Mouse (Mus musculus): ENCODE measurements around the gene Ip6k2.

The Ip6k2 gene

DNA sequence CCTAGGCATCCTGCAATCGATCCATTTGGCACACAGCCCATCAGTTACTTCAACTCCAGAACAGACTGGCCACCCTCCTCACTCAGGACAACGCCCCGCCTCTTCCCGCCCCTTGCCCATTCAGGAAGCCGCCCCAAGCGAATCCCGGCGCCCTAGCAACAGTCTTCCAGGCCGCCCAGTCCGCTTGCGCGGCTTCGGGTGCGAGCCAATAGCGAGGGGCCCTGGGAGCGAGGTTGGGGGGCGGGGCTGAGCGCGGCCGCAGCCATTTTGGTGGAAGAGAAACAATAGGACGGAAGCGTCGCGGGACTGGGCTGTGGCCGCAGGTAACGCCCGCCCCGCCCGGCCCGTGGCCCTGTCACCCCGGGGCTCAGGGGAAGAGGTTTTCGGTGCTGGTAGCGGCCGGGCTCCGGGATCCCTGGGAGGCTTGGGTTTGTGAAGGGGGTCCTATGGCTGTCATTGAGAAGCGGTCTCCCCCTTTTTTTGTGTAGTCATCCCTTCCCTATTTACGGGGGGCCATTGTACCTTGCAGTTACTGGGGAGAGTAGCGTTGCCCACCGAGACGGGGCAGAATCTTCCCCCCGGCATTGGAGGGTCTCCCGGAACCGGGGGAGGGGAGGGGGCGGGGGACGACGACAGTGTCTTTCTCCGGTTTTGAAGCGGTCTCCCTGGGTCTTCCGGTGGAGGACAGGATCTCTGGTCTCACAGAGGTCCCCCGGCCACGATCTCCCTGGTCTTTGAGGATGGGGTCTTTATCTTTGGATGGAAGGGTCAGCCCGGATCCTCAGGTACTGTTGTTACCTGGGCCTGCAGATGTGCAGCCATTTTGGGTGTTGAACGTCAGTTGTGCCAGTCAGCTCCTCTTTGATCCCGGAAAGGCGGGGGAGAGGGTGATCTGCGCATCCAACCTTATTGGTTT is at the start of gene Ip6k2:
TSS of gene Ip6k2 (plus strand) at position 249 of the 916 bp plus-strand sequence.
- in situ Hi-C loops (cut with MboI, MseI) = no loop called here

DNA sequence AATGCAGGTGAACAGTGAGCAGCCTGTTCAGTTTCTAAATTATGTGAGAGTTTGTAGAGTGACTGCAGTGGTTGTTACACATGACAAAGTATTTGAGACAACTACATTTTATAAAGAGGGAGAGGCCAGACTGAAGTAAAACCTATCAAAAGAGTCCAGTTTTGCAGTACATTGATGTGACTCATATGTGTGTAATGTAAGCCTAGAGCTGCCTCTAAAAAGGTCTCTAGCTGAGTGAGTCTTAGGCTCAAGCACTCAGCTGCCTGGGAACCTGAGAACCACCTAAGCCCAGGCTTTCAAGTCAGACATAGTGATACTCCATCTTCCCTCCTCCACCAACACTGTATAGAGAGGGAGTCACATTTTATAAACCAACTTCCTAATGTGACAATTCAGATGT is 49.0 kb upstream of the Ip6k2 start:
- in situ Hi-C loops (cut with MboI, MseI) = no loop called here

DNA sequence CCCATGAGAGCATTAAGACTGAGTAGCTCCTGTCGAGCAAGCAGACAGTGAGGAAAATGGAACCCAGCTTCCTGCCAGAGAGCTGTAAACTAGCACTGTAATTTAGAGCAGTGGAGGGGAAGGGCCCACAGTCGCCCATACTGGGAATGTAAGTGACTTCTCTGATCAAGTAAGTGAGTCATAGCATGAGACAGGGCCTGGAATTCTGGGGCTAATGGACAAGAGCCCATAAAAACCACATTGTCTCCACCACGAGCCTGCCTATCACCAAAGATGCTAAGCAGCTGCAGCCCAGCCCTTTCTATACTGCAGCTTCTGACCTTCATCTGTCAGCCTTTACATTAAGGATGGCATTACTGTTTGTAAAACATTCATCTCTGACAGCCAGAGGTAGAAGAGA is 44.4 kb upstream of the Ip6k2 start:
- in situ Hi-C loops (cut with MboI, MseI) = no loop called here

DNA sequence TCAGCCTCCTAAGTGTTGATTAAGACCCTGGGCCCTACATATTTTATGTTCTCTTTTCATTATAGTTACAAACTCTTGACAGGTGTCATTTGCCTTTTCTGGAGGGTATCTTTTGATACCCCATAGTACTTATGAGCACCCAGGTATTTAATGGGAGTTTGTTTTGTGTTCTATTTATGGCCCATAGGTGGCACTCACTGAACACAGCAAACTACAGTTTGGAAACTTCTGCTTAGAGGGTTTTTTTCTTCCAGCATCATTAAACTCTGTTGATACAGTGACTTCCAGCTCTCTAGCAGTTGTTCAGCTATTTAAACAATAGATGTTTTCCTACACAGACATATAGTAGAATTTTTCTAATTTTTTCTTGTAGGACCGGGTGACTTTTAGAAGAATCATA is 43.5 kb upstream of the Ip6k2 start:
- in situ Hi-C loops (cut with MboI, MseI) = no loop called here

DNA sequence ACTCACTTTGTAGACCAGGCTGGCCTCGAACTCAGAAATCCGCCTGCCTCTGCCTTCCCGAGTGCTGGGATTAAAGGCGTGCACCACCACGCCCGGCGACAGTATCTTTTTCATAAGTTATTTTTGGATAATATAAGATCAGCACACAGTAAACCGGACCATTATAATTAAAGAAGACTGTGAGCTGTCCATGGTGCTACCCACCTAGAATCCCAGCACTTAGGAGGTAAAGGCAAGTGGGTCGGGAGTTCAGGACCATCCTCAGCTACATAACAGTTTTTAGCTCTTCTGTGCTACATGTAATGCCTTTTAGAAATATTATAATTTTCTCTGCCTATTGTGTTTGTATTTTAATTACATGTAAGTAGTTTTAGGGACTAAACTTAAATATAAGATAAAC is 41.5 kb upstream of the Ip6k2 start:
- in situ Hi-C loops (cut with MboI, MseI) = no loop called here

DNA sequence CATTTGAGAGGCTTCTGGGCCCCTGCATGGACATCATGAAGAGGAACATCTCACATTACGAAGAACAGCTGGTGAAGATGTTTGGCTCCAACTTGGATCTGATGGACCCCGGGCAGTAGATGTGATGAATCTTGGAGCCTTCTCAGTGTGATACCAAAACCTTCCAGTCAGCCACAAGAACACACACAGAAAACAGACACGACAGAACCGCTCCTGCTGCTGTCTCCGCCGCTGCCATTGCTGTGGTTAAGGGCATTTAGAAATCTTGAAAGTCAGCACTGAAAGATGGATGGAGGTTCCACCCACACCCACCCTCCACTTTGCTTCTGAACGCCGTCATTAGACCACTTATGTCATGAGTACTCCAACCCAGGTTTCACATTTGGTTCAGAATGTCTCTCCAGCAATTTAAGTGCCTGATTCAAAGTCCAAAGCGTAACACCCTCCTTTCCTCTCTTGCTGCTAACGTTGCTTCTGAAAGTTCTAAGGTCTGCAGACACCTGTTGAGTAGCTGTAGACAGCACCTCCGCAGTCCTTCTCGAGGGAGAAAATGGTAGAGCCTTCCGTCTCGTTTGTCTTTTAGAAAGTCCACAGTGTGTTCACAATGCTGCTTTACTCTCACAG is 36.6 kb upstream of the Ip6k2 start:
- in situ Hi-C loops (cut with MboI, MseI) = no loop called here

DNA sequence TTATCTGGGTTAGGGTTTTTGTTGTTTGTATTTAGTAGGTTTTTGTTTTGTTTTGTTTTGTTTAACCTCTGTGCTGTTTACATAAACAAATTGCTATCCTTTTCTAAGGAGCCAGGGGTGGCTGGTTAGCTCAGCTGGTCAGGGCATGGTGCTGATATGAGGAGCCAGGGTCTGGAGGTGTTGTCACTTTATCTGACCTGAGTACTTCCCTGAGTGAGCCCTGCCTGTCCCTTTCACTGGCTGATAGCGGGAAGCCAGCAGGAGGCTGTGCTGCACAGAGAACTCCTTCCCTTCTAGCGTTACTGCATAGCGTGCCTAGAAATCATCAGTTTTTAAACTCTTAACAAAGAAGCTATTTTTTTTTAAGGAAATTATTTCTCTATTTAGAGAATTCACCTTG is 35.9 kb upstream of the Ip6k2 start:
- in situ Hi-C loops (cut with MboI, MseI) = no loop called here

DNA sequence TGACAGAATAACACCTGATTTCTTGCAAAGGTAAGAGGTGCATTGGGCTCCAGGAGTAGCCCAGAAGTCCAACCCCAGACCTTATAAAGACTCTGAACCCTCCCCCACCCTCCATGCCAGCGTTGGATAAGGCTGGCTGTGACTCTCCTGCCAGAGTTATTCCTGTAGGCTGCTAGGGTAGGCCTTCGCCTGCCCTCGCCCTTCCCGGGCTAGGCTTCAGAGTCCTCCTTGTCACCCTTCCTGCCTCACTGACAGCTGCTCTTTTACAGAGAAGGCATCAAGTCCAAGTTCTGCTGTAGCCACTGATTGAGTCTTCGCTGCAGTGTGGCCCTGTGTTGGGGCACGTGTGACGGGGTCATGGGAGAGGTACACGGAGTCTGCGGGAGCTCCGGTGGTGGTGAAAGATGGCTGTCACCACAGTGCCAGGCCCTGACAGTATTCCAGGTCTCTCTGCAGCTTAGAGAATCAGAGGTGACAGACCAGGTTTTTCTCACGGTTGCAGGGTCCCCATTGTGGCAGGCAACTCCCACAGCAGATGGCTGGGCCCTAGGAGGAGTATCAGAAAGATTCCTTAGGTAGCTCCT is 34.9 kb upstream of the Ip6k2 start:
- in situ Hi-C loops (cut with MboI, MseI) = no loop called here

DNA sequence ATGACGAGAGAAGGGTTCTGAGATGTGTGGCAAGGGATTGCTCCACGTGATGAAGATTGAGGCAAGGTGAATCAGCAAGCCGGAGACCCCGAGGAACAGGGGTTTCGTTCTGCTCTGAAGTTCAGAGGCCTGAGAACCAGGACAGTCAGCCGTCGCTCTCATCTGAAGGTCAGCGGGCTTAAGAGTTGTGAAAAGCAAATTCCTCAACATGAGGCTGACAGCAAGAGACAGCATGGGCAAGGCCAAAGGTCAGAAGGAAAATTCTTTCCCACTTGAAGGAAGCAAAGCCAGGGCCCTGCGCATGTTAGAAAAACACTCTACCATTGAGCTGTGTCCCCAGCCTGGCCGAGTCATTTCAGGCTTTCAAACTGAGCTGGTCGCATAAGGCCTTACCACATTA is 33.0 kb upstream of the Ip6k2 start:
- in situ Hi-C loops (cut with MboI, MseI) = no loop called here

DNA sequence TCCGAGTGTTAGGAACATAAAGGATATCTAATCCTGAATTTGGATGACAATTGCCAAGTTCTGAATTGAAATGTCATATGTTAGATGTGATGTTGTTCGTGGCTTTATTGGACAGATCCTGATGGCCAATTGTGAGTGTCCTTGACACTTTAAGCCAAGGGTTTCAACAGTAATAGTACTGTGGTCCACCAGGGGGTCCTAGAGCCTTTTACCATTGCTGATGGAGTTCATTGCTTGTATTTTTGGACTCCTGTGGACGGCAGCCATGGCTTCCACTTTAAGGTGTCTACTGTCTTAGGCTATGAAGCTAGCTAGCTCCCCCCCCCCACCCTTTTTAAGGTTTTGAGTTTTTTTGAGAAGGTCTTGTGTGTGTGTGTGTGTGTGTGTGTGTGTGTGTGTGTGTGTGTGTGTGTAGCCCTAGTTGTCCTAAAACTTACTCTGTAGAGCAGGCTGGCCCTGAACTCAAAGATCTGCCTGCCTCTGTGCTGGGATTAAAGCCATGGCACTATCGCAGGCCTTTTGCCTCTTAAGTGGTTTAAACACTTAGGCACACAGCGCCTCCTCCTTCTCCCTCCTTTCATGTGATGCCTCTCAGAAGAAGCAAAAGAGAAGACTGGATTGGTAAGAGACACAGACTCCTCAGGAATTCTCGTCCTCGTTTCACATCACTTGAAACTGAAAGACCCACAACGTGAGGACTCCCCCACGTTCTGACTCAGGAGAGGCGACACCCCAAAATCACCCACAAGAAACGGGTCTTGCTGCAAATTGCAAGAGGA is 31.3 kb upstream of the Ip6k2 start:
- in situ Hi-C loops (cut with MboI, MseI) = no loop called here

DNA sequence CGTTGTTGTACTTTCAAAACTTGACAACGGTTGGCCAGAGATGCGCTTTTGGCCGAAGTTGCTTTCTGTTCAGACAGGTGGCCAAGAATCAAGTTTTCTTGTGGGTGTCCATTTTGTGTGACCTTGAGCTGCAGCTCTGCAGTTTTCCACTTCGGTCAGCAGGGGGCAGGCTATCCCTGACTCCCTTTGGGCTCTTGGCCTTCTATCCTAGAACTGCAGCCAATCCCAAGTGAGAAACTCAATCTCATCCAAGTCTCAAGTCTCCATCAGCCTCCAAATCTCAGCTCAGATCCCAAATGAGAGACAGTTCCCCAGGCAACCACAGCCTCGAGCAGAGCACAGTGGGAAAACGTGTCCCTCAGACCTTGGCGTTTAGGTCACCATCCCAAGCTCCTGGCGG is 30.3 kb upstream of the Ip6k2 start:
- in situ Hi-C loops (cut with MboI, MseI) = no loop called here

DNA sequence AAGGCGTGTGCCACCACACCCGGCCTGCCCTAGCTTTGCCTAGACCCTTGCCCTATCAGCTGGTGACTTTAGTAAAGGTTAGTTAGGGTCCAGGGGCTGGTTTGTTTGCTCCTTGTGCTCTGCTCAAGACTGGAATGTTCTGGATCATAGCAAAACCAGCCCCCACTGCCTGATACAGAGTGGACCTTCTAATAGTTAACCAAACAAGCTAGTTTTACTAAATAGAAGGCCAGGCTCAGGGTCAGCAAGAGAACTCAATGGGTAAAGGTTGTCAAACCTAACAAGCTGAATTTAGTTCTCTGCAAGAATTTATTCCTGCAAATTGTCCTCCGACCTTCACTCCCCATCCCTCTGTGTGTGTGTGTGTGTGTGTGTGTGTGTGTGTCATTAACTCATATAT is 29.6 kb upstream of the Ip6k2 start:
- in situ Hi-C loops (cut with MboI, MseI) = no loop called here

DNA sequence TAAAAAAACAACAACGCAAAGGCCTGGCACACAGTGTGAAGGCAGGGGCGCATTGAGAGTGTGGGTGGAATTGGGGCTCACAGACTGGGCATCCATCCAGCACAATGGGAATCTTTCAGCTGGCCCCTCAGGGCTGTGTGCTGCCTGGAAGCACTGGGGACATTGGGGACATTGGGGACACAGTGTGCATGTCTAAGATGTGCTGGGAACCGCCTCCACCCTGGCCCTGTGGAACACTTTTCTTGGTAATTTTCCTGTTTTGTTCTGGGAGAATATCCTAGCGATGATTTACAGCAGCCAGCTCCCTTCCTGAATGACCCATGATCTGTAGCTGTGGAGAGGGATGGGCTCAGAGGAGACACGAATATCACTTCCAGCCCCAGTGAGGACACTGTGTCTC is 29.2 kb upstream of the Ip6k2 start:
- in situ Hi-C loops (cut with MboI, MseI) = no loop called here

DNA sequence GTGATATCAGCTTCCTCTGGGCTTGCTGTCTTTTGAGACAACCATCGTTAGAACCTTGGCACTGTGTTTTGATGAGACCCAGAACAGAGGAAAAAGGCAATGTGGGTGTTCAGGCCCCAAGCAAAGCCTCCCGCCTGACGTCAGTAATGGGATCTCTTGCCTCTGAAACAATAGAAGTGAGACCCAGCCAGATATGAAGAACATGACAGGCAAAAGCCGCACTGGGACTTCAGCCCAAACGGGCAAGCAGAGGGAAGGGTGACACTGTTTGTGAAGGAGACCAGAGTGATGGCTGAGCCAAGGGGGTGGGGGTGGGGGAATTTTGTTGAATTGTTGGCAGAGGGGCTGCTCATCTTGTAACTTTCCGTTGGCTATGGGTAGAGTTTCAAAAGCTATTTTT is 26.2 kb upstream of the Ip6k2 start:
- in situ Hi-C loops (cut with MboI, MseI) = no loop called here

DNA sequence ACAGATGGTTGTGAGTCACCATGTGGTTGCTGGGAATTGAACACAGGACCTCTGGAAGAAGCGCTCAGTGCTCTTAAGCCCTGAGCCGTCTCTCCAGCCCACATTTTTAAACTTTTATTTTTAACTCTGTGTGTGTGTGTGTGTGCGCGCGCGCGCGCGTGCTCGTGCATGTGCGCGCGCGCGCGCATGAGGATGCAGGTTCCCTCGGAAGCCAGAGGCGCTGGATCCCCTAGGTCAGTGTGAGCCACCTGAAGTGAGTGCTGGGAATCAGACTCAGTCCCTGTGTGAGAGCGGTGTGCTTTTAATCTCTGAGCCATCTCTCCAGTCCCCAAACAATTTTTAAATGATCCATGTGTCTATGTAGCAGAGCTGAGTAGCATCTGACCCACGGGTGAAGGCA is 24.5 kb upstream of the Ip6k2 start:
- in situ Hi-C loops (cut with MboI, MseI) = no loop called here

DNA sequence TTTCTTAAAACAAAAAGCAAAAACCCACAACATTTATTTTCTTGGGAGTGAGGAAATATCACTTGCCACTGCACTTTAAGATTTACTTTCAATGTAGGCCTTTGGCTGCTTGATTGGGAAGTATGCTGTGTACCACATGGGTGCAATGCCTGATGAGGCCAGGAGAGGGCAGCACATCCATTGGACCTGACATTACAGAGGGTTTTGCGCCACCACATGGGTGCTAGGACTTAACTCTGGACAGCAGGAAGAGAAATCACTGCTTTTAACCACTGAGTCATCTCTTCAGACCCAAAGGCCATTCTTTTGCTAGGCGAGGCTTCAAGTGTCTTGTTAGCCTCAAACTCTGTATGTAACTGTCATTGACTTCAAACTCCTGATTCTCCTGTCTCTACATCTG is 23.8 kb upstream of the Ip6k2 start:
- in situ Hi-C loops (cut with MboI, MseI) = no loop called here

DNA sequence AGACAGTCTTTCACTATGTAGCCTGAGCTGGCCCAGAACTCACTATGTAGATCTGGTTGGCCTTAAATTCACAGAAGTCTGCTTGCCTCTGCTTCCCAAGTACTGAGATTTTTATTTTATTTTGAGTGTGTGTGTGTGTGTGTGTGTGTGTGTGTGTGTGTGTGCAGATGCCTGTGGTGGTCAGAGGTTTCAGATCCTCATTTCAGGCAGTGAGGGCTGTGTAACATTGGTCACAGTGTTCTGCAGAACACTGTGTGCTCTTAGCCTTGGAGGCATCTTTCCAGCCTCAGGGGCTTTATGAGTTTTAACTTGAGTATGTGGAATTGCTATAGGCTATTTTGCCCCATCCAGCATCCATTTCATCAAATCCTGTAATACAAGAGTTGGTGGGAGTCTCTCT is 22.0 kb upstream of the Ip6k2 start:
- in situ Hi-C loops (cut with MboI, MseI) = no loop called here

DNA sequence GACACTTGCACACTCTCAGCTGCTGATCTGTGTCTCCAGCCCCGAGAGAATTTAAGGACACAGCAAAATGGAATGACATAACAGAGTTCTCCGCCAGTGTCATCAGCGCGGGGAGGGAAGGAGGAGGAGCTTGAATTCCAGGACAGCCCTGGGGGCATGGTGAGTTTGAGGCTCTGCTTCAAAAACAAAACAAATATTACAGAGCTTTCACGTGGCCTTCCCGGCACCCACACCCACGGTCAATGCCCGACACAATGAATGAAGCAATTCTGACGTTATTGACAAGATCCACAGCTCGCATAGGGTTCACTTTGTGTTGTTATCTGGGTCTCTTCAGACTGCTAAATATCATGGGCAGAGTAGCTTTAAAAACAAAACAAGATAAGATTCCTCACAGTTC is 18.6 kb upstream of the Ip6k2 start:
- in situ Hi-C loops (cut with MboI, MseI) = no loop called here

DNA sequence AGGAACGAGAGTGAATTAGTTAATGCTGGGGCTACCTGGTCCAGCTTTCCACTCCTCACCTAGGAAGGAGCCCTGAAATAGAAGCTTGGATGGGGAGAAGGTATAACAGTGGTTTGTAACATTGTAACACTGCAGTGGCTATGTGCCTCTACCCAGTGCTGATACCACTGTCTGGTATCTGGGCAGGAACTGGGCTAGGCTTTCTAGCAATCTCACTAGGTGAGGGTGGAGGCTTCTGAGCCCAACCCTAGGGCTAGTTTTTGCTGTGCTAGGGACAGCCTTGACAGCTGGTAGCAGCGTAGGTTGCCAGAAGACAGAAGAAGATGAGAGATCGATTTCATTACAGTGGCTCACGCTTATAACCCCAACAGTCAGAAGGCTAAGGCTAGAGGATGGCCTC is 7.0 kb upstream of the Ip6k2 start:
- in situ Hi-C loops (cut with MboI, MseI) = no loop called here

DNA sequence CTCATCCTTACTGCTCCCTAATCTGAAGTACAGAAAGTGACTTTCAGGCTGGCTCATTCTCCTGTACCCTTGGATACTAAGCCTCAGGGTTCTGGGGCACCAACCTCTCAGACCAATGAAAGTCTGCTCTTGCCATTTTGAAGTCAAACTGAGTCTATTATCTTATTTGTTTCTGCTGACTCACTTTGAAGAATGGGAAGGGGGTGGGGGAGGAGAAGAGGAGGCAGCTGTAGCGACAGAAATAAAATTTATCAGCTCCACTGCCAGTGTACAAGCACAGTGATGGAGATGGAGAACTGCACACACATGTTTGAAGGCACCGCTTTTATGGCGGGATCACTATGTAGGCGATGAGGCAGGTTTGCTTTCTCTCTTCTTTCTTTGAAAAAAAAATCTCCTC is 6.3 kb upstream of the Ip6k2 start:
- in situ Hi-C loops (cut with MboI, MseI) = no loop called here

DNA sequence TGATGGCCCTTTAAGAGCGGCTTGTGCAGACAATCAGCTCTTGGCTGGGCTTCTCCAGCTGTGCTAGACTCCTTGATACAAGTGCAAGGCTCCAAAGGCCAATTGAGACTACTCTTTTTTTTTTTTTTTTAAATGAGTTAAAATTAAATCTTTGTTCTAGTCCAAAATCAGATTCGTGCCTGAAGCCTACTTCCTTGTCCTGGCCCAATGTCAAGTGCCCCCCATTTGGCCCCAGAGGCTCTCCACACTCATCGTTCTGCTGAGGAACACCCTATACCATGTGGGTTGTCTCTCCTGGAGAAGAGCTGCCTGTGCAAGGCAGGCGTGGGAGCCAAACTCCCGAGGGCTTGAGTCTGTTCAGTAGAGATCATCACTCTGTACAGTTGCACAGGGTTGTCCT is 2.6 kb upstream of the Ip6k2 start:
- in situ Hi-C loops (cut with MboI, MseI) = no loop called here

DNA sequence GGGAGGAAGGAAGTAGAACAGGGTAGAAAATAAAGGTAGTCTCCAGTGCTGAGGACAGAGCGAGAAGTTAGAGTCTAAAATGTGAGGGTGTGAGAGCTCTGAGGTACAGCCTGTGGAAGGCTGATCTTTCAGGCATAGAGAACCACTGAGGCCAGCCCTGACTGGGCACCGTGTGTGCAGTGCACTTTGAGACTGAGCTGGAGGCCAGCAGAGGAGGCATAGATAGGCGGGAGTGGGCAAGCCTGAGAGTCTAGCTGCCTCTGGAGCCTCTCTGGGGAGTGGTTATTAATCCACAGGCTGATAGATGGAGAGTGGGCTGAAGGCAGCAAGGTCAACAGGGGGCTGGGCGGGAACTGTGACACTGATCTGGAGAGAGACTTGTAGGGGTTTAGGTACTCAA is 1.7 kb upstream of the Ip6k2 start:
- in situ Hi-C loops (cut with MboI, MseI) = no loop called here
